Mouse (Mus musculus) left cerebral cortex, postnatal 36 days (tissue): ENCODE data around the gene Il17rc. TPM values are rescaled to one million over a fixed set of nuclear protein-coding genes. Genes with fewer than 3 reads are reported as not detected.

Source experiments
- DNase-seq, 2 experiments: peaks; one replicate each; pipeline ENCODE4 v3.0.0; 2021 to 2022; ENCODE audit warnings: low spot score in 2 of 2, mixed read lengths in 1 of 2
- intact Hi-C: fragments of 180-260 bp; cut with DNase I; formaldehyde crosslinking; loops from one replicate; pipeline ENCODE4 v1.15.1; 2025
- total RNA-seq, 2 experiments: library from RNA; stranded (reverse); gene quantifications; 2 replicates each; pipeline ENCODE4 v1.2.3; 2021

Gene Il17rc
- total RNA-seq, 2 experiments from 2014 or later = 4.7 to 5.3 TPM

DNA sequence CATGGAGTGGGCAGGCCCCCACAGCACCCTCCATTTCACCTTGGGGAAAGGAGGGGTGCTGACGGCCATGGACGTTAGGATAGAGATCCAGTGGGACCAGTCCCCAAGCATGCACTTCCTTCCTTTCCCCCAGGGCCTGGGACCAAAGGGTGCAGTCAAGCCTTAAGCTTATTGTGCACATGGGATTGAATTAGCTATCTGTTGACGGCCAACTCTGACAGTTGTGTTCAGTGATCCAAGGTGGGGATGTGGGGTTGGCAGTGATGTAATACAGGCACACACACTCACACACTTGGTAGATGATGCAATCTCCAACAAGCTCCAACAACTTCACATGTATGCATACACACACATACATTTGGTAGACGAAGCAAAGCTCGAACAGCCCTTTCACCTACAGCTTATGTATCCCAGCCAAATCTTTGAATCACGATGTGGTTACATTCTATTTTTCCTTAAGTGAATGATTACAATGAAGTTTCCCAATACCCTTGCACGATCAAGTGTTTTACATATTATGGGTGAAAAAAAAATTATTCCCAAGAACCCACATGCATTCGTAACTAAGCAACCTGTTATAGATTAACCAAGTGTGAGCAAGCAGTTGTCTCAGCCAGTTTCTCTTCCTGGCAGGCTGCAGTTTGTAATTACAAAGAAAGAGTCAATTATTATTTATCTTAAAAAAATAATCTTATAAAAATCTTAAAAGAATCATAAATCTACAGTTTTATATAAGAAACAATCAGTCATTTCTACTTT lies 26.8 kb upstream of the Il17rc start:
- DNase-seq = no peak
- intact Hi-C loops = loop anchor here (5.0 kb wide), 2 partner anchors 38 to 88 kb away; partner anchors contain the start of genes Creld1, Emc3 and Fancd2

DNA sequence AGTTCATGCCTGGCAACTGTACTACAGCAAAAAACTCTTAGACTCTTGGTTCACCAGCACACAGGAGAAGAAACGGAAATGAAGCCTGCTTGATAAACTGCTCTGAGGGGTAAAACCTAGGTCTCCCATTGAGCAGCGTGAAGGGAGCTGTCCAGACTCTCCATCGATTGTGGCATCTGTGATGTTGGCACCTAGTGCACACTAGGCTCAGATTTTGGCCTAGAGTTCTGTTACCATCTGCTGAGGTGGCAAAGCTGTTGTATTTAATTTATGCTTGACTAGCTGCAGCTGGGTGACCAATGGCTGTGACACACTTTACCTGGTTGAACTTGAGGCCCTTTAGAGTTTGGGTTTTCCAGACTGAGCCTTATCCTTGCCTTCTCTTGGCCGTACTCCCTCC lies 23.6 kb upstream of the Il17rc start:
- no peak for DNase-seq
- intact Hi-C loops = no loop called here

DNA sequence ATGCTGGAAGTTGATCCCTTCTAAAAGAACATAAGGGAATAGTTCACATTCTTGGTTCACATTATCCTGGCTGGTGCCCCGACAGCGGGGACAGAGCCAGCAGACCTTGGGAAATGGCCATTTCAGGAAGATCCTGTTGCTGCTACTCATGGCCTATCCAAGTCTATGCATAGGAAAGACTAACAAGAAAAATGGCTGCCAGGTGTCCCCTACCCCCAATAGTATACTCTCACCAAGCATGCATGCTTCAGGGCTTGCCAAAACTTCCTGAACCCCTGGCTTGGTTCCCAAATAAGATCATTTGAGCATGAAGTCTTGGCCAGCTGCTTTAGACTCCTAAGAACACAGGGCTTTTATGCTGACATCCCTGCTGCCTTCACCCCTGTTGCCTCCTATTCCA lies 19.4 kb upstream of the Il17rc start:
- intact Hi-C loops = no loop called here
- no peak for DNase-seq

DNA sequence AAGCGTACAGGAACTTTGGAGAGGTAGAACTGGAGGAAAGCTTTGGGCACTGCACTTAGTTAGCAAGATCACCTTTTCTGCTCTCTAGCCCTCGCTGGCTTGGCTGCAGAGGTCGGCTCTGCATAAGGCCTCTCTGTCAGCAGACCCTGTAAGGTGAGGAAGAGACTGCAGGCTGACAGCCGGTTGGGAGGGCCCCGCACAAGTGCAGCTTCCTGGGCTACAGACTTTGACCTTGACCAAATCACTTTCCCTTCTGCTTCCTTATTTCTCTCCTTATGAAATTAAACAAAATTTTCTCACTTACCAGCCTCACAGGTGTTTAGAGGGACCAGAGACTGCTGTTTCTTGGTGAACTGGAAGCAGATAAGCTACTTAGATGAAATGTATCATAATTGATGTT lies 16.2 kb upstream of the Il17rc start:
- no peak for DNase-seq
- intact Hi-C loops = no loop called here

DNA sequence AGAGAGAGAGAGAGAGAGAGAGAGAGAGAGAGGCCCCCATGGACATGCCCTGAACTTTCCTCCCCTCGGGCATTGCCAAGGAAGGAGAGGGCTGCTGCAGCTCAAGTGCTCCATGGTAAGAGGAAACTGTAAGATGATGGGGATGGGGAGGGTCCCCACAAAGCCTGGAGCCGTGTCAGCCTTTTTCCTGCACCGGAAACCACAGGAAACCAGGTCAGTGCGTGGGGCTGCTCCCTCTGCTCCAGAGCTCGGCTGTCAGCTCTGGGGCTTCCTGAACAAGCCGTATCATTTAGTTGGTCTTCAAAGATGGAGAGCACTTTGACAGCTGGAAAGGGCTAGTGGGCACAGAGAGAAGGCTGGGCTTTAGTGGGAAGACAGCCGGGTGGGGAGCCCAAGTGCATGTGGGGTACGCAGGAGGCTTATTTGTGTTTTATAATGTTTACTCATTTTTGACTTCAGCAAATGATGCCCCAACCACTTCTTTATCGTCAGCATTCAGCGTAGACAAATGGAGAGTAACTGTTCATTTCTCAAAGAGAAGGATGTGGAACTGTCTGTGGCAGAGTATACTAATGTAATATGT lies 13.2 kb upstream of the Il17rc start, which contains the start of gene Il17re:
Il17re (plus strand) TSS at position 533 of the 583 bp plus-strand sequence.
- DNase-seq = no peak
- intact Hi-C loops = no loop called here

DNA sequence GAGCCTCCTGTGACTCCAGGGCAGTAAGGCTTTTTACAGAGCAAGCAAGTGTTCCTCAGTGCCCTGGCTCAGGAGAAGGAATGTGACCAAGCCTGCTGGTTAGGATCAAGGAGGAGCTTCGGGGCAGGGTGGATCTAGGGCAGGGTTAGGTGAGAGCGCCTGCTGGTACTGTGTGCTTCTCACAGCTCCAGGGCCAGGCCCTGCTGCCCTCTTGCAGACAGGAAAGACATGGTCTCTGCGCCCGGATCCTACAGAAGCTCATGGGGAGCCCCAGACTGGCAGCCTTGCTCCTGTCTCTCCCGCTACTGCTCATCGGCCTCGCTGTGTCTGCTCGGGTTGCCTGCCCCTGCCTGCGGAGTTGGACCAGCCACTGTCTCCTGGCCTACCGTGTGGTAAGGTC lies 12.6 kb upstream of the Il17rc start:
- intact Hi-C loops = no loop called here
- no peak for DNase-seq

DNA sequence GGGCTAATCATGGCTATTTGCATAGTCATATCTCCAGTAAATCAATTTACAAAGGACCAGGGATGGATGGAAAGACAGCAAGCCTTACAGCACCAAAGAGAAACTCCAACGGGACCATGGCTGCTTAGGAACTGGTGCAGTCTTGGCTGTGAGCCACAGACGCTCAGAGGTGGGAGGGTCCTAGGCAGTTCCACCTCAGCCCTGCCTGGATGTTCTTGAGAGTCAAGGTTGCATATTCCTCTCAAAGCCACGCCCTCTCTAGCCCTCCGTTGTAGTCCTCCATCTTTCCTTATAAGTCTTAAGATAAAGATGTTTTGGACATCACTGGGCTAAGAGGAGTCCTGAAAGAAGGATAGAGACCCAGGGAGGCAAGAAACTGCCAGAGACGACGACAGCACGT lies 7.2 kb upstream of the Il17rc start:
- intact Hi-C loops = no loop called here
- no peak for DNase-seq

DNA sequence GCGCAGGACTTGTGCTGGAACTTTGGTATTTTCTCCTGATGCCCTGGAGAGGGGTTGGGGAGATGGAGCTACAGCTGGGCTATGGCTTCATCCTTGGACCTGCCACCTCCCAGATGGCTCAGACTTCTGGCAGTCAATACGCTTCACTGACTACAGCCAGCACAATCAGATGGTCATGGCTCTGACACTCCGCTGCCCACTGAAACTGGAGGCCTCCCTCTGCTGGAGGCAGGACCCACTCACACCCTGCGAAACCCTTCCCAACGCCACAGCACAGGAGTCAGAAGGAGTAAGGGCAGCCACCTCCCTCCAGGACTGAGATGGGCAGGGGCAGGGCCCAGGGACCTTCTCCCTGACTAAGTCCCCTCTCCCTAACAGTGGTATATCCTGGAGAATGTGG lies 5.6 kb upstream of the Il17rc start:
- intact Hi-C loops = no loop called here
- DNase-seq = no peak

DNA sequence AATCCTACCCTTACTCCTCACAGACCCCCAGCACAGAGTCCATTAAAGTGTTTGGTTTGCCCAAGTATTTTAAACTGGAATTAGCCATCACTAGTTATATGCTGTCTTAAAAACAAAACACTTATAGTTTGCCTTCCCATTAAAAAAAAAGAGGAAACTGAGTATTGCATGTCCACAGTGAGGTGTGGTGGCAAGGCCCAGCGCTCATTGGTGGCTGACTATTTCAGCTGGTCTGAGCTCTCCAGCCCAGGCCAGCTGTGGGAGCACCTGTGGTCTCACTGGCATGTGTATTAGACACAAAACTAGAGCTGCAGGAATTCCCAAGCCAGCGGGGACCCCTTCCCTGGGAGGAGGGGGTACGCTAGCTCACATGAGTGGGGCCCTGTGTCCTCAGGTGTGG lies 2.7 kb upstream of the Il17rc start:
- intact Hi-C loops = no loop called here
- DNase-seq = no peak

DNA sequence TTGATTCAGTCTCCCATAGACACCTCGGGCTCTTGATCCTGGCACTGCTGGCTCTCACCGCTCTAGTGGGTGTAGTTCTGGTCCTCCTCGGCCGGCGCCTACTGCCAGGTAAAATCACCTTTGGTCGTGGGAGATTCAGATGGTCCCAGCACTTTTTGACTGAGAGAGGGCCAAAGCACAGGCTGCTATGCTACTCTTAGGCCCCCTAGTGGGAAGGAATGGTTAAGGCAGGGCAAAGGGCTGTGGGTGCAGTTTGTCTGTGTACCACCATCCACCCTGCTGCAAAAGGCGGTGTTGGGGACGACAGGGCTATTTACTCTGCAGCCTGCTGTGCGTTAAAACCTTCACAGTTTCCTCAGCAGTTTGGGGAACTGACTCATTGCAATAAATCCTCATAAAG lies 2.2 kb upstream of the Il17rc start:
- intact Hi-C loops = no loop called here
- DNase-seq = peak; percentile 47 to 53

DNA sequence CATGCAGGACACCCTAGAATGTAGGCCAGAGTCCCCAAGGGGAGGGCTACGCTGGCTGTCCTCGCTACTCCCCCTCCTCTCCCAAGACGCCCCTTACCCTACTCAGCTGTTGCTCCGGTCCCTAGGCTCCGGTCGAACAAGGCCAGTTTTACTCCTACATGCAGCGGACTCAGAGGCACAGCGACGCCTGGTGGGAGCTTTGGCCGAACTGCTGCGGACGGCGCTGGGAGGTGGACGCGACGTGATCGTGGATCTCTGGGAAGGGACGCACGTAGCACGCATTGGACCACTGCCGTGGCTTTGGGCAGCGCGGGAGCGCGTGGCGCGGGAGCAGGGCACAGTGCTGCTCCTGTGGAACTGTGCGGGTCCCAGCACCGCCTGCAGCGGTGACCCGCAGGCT lies 1.8 kb upstream of the Il17rc start:
- intact Hi-C loops = no loop called here
- peak; percentile 76 for DNase-seq

DNA sequence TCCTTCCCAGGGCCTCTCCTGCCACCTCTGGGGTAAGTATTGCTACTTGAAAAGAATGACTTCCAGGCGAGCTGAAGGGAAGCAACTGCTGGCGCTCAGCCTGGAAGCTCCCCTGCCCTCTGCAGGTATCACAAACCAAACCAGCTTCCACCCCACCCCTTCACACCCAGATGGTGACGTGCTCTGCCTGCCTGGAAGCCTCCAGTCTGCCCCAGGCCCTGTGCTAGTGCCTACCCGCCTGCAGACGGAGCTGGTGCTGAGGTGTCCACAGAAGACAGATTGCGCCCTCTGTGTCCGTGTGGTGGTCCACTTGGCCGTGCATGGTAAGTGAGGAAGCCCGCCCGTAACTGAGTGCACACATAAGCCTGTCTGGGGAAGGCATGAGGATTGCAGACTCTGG lies 834 bp downstream of the Il17rc start:
- intact Hi-C loops = no loop called here
- DNase-seq = no peak

DNA sequence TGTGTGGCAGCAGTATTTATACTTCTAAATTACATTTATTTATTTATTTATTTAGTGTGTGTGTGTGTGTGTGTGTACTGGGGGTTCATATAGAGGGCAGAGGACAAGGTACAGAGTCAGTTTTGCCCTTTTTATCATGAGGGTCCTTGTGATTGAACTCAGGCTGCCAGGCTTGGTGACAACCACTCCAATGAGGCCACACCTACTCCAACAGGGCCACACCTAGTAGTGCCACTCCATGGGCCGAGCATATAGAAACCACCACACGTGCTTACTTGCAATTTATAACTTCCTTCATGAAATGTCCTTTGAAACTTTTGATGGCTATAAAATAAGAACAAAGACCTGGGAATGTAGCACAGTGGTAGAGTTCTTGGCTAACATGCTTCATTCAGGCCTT lies 2.0 kb downstream of the Il17rc start:
- intact Hi-C loops = no loop called here
- DNase-seq = no peak

DNA sequence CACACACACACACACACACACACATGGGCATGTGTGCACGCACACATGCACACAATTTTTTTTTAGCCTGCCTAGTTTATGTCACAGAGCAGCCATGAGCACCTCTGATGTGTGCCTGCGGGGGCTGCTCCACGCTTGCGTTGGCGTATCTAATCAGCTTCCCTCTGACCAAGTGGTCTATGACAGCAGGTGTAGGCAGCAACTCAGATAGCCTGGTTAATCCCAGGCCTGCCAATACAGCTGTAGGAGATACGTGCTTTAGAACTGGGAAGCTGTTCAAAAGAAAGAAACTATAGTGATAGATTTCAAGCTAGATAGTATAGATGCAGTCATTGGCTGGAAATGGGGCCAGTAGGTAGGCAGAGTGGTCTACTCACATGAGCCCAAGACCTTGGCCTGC lies 2.5 kb downstream of the Il17rc start:
- DNase-seq = no peak
- intact Hi-C loops = no loop called here

DNA sequence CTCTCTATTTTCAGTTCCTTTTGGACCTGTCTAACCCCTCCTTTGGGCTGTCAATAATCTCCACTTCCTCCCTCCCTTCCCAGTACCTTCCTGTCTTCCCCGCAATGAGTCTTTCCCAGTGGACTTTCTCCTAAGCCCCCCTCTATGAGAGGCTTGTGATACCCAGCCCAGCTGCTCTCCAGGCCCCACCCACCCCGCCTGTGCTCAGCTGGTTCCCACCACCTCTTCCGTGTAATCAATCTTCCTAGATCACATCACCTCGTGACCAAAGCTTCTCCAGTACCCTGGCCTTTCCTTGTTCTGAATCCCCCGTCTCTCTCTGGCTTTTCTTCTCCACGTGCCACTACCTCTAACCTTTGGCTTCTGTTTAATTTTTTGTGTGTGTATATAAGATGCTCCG lies 6.1 kb downstream of the Il17rc start:
- intact Hi-C loops = no loop called here
- DNase-seq = no peak

DNA sequence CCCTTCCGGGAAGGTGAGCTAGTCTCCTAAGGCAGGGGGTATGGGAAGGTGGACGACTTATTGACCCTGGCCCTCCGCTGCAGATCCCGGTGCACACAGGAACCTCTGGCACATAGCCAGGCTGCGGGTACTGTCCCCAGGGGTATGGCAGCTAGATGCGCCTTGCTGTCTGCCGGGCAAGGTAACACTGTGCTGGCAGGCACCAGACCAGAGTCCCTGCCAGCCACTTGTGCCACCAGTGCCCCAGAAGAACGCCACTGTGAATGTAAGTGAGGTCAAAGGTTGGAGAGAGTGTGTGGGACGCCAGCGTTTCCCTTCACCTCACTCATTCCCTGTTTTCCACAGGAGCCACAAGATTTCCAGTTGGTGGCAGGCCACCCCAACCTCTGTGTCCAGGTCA lies 7.7 kb downstream of the Il17rc start:
- no peak for DNase-seq

DNA sequence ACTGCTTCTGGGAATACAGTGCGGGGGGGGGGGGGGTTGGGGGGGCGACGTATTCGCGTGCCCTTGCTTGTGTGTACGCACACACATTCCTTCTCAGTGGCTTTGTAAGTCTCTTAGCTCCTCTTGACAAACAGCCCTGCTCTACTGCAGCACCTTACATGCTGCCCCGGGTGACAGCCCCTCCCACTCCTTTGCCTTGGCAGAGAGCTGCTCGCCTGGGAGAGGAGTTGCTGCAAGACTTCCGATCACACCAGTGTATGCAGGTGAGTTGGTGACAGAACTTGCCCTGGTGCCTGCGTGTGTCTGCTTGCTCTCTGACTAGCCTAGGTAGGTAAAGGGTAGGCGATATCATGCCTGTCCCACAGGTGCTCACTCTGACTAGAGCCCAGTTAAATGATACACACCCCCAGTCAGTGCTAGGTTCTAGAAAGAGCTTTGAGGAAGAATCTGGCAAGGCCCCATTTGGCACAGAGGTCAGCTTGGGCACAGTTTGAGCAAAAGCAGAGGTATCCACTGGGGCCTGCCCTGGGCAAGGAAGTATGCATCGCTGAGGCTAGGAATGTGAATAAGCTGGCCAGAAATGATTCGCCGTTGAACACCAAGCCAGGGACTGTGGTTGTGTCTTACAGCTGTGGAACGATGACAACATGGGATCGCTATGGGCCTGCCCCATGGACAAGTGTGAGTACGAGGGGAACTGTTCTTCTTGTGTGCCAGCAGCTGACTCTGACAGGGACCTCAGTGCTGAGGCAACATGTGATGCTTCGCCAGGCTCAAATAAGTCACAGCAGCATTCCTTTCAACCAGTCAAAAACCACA lies 9.5 kb downstream of the Il17rc start:
- intact Hi-C loops = loop anchor here (5.0 kb wide), 1 partner anchor 38 kb away; the partner anchor contains the start of gene Jagn1
- DNase-seq = no peak

More for the DNA sequence above, 7.7 kb downstream of the Il17rc start:
- intact Hi-C loops = no loop called here

DNA sequence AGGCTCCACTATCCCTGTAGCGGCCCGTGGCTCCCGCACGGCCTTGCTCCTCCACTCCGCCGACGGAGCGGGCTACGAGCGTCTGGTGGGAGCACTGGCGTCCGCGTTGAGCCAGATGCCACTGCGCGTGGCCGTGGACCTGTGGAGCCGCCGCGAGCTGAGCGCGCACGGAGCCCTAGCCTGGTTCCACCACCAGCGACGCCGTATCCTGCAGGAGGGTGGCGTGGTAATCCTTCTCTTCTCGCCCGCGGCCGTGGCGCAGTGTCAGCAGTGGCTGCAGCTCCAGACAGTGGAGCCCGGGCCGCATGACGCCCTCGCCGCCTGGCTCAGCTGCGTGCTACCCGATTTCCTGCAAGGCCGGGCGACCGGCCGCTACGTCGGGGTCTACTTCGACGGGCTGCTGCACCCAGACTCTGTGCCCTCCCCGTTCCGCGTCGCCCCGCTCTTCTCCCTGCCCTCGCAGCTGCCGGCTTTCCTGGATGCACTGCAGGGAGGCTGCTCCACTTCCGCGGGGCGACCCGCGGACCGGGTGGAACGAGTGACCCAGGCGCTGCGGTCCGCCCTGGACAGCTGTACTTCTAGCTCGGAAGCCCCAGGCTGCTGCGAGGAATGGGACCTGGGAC lies 11.4 kb downstream of the Il17rc start:
- DNase-seq = peak in 1 of 2 experiments; percentile 59
- intact Hi-C loops = loop anchor here (2.0 to 5.0 kb wide), 2 partner anchors 18 to 40 kb away; partner anchors contain the start of genes Jagn1 and Prrt3

DNA sequence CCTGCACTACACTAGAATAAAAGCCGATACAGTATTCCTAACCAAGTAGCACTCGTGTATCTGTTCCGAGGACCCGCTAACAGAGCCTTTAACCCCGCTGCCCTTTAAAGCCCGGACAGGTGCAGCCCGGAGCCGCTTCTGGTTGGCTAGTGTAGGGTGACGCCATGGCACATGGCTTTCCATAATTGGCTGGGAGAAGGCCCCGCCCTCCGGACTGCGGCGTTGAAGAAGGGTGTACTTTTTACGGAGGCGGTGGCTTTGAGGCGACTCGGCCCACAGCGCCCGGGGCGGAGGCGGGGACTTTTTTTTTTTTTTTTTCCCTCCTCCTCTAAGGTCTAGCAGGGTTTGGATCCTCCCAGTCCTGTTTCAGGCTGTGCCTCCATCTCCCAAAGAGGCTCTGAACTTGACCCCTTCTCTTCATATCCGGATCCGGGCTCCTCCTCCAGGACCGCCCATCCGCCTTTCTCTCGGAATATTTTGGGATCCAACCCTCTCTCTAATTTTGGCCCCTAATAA lies 11.9 kb downstream of the Il17rc start, which contains the start of gene Creld1:
Creld1 (plus strand) TSS at position 198 of the 516 bp plus-strand sequence.
- peak; percentile 92 to 93 for DNase-seq
- intact Hi-C loops = loop anchor here (2.0 to 5.0 kb wide), 2 partner anchors 18 to 41 kb away; partner anchors contain the start of genes Jagn1 and Prrt3
